Mouse (Mus musculus) spleen, postnatal 0 days (tissue): ENCODE data around the gene Eipr1. TPM values are rescaled to one million over a fixed set of nuclear protein-coding genes. Genes with fewer than 3 reads are reported as not detected.

Source experiments
- polyA plus RNA-seq: library from polyadenylated mRNA; unstranded; fragments of >200 nt; fragmentation: Nextera tagmentation; extraction: Ambion mirVana; gene quantifications from 2 replicates; pipeline ENCODE4 v1.2.1, GENCODE M21; 2015

Eipr1 gene
- polyA plus RNA-seq = 30.4 and 34.4 TPM in 2 replicates

DNA sequence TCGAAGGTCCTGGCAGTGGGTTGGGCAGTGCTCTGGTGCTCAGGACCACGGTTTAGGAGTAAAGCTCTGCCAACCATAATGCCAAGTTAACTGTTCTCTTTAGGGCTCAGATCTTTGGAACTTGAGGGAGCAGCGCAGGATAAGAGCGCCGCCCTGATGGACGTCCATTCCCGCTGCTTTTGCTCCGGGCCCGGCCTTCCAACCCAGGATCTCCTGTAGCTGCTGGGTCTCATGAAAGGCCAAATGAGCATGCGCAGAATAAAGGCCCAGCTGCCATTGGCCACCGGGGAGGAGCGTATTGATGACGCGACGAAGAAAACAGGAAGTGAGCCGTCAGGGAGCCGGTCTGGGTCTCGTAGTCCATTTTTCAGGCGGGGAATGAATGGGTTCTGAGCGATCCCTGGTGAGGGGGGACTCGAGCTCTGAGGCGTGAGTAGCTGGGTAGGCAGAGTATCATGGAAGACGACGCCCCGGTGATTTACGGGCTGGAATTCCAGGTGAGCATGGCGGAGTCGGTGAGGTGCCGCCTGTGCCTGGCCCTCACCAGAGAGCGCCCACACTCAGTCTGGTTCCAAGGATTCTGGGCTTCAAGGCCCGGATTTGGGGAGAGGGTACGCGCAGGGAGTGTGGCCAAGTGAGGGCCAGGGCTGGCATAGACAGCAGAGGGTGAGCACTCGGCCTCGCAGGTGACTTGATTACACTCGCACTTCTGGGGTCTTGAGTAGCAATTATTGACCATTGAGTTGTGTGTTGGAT, at the start of gene Eipr1:
Eipr1 (plus strand) TSS at position 296 of the 756 bp plus-strand sequence.

DNA sequence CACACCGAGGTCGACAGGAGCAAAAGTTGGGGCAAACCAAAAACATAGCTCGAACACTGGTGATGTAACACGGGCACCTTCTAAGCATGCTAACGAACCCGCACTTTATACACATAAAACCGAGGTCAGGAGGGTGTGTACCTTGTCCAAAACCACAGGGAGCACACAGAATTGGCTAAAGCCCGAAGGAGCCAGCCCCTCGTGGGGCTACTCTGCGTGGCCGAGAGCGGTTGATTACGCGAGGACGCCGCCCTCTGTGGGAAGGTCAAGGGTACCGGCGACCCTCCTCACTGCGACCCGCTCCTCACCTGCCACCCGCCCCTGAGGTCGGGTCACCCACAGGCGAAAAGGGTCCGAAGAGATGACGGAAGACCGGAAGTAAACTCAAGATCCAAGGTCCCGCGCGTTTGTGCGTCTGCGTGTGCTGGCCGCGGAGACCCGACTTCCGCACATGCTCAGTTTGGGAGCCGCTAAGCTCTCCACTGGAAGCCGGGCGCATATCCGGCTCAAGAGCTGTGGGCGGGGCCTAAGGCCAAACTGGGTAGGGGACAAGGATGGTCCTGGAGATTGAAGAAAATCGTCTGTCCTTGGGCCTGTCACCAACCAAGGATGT, 1.5 kb upstream of the Eipr1 start, which contains the start of gene Trappc12:
Trappc12 (minus strand) TSS at position 452 of the 613 bp plus-strand sequence.

Other genes starting within 250 kb of the Eipr1 start
- 0.08 and 0.17 TPM in 2 replicates for gene Dcdc2c, start 199.4 kb upstream of the Eipr1 start, polyA plus RNA-seq
- gene Allc, start 169.3 kb upstream of the Eipr1 start, polyA plus RNA-seq = not detected in 2 replicates
- gene Colec11, start 128.4 kb upstream of the Eipr1 start, polyA plus RNA-seq = 0.69 and 1.1 TPM in 2 replicates
- 715 and 717 TPM in 2 replicates for gene Rps7, start 115.8 kb upstream of the Eipr1 start, polyA plus RNA-seq
- 17.2 and 18.6 TPM in 2 replicates for gene Rnaseh1, start 102.2 kb upstream of the Eipr1 start, polyA plus RNA-seq
- gene Adi1, start 76.6 kb upstream of the Eipr1 start, polyA plus RNA-seq = 35.5 and 36.7 TPM in 2 replicates
- 19.3 and 20.0 TPM in 2 replicates for gene Trappc12, start 1.3 kb upstream of the Eipr1 start, polyA plus RNA-seq